Mouse (Mus musculus) lung, embryonic 15.5 days (tissue): ENCODE data around the gene Nav1. TPM values are rescaled to one million over a fixed set of nuclear protein-coding genes. Genes with fewer than 3 reads are reported as not detected.
"Not testable (repeated sequence)": the region's sequence is repeated elsewhere in the genome, so short reads cannot be mapped to it uniquely, and the experiment has no call there.

Experiments
- ATAC-seq: fragments of 200-750 bp; cut with Nextera tagmentation; 2 replicates; pipeline ENCODE4 v1.8.0; 2017; ENCODE audit warnings: moderate number of reproducible peaks, borderline replicate concordance; ENCODE audit not compliant: low FRiP score, low TSS enrichment; ENCODE audit errors: extremely low read depth
- H3K27ac ChIP-seq: fragments of 300-500 bp; sonication (generic); 2 replicates; pipeline ENCODE4 v1.5.1; 2015; ENCODE audit warnings: moderate library complexity, mild to moderate bottlenecking, inconsistent platforms
- H3K27me3 ChIP-seq: fragments of 300-500 bp; sonication (generic); 2 replicates; pipeline ENCODE4 v1.6.1; 2015; ENCODE audit warnings: inconsistent platforms
- H3K36me3 ChIP-seq: fragments of 300-500 bp; sonication (generic); 2 replicates; pipeline ENCODE4 v1.6.1; 2015; ENCODE audit warnings: inconsistent platforms
- H3K4me1 ChIP-seq: fragments of 300-500 bp; sonication (generic); 2 replicates; pipeline ENCODE4 v1.6.1; 2015; ENCODE audit warnings: inconsistent platforms
- H3K4me2 ChIP-seq: fragments of 300-500 bp; sonication (generic); 2 replicates; pipeline ENCODE4 v1.6.1; 2015; ENCODE audit warnings: inconsistent platforms, mild to moderate bottlenecking, moderate library complexity
- H3K4me3 ChIP-seq: fragments of 300-500 bp; sonication (generic); 2 replicates; pipeline ENCODE4 v1.5.1; 2015; ENCODE audit warnings: mild to moderate bottlenecking, inconsistent platforms
- H3K9ac ChIP-seq: fragments of 300-500 bp; sonication (generic); 2 replicates; pipeline ENCODE4 v1.6.1; 2015; ENCODE audit warnings: inconsistent platforms
- H3K9me3 ChIP-seq: fragments of 300-500 bp; sonication (generic); 2 replicates; pipeline ENCODE4 v1.6.1; 2016; ENCODE audit warnings: inconsistent platforms
- WGBS: fragments of 180-500 bp; shearing (Covaris S2); methylation state at CpG from one replicate; pipeline ENCODE4 v1.1.7; 2015; 5-methylcytosine and 5-hydroxymethylcytosine counted together
- polyA plus RNA-seq: library from polyadenylated mRNA; unstranded; fragments of >200 nt; fragmentation: Nextera tagmentation; extraction: Ambion mirVana; gene quantifications from 2 replicates; pipeline ENCODE4 v1.2.1, GENCODE M21; 2015

Nav1 gene
- polyA plus RNA-seq, 1 experiment from 2014 or later = 11.6 TPM

DNA sequence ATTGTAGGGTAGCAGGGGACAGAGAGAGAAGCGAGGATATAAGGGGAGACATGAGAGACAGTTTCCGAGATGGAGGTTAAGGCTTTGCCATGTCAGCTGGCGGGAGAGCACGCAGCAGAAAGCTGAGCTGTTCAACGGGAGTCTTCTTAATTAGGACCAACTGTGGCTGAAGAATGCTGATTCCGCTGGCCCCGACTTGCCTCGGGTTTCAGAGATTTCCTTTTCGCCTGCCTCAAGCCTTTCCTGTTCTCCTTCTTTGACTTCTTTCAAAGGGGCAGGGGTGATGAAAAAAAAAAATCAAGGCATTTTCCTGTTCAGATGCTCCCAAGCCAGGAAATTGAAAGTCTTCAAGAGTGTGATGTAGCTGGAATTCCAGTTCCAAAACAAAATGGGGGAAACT is 118.2 kb downstream of the Nav1 start:
- H3K4me2 ChIP-seq = no peak overlapping the region
- no peak overlapping the region for H3K27ac ChIP-seq
- H3K4me1 ChIP-seq = 0 out of 2 replicates have a peak, but pooled peaks cover 7% of the 10 kb centered on the region
- 68% methylated on average over 9 of the region's 9 CpGs for WGBS
- no peaks in the 10 kb centered on the region for H3K27me3 ChIP-seq
- no peak overlapping the region for H3K4me3 ChIP-seq
- H3K9ac ChIP-seq = no peak overlapping the region
- H3K36me3 ChIP-seq = no peaks in the 10 kb centered on the region
- no peak for ATAC-seq
- no peaks in the 10 kb centered on the region for H3K9me3 ChIP-seq

DNA sequence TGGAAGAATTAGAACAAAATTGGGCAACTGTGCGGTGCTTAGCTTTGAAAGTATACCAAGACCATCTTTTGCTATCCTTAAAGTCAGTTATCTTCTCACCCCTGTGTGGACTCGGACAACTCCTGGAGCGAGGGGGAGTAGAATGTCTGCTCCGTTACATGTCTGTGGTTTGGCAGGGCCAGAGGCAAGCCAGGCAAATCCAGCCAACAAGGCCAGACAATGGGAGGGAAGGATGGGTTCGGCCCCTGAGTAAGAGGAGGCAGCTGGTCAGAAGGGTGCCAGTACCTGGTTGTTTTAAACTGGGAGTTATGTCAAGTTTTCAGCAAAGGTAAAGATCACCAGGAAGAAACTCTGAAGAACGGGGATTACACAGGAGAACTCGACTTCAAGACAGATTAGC is 121.9 kb downstream of the Nav1 start:
- H3K36me3 ChIP-seq = no peaks in the 10 kb centered on the region
- no peak overlapping the region for H3K4me2 ChIP-seq
- H3K27me3 ChIP-seq = no peaks in the 10 kb centered on the region
- WGBS = 85% methylated on average over 7 of the region's 7 CpGs
- H3K9ac ChIP-seq = no peak overlapping the region
- H3K9me3 ChIP-seq = no peaks in the 10 kb centered on the region
- no peak overlapping the region for H3K27ac ChIP-seq
- no peak overlapping the region for H3K4me3 ChIP-seq
- H3K4me1 ChIP-seq = no peaks in the 10 kb centered on the region
- ATAC-seq = no peak

DNA sequence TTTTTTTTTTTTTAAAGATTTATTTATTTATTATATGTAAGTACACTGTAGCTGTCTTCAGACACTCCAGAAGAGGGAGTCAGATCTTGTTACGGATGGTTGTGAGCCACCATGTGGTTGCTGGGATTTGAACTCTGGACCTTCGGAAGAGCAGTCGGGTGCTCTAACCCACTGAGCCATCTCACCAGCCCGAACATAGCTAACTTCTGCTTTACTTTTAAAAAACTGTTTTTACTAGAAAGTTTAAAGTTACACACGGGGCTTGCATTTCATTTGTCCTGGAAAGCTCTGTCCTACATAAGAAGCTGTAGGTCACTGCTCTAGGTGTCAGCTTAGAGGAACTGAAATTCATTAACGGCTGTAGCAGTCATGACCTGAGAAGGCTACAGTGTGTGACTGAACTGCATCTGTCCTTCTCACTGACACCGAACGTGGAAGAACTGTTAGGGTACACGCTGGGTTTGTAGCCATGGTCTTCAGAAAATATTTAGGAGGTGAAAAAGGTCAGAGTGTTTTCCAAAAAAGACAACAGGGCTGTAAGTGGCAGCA is 122.5 kb downstream of the Nav1 start:
- H3K27ac ChIP-seq, ATAC-seq, H3K9ac ChIP-seq, H3K4me1 ChIP-seq, H3K9me3 ChIP-seq, H3K4me2 ChIP-seq, H3K27me3 ChIP-seq, H3K4me3 ChIP-seq, H3K36me3 ChIP-seq: not testable (repeated sequence)
- 85% methylated on average over 9 of the region's 9 CpGs for WGBS

DNA sequence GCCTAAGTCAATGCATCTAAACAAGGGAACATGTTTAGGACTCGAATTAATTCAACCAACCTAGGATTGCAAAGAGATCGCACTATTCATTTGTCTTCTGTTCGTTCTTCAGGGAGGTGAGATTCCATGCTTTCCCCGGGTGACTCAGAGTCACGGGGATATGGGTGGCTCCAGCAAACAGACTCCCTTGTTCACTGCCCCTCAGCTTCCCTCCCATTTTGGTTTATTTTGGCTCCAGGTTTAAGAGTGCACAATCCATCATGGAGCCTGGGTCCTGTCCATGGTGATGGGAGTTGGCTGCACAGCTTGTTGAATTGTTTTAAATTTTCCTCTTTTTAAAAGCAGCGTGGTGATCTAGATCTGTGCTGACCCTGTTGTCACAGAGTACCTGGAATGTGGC is 123.1 kb downstream of the Nav1 start:
- Histone ChIP-seq H3K4me2 (no peak overlapping the region), H3K4me1 (no peaks in the 10 kb centered on the region), H3K4me3 (no peak overlapping the region), H3K9ac (no peak overlapping the region), H3K36me3 (no peaks in the 10 kb centered on the region), H3K27me3 (no peaks in the 10 kb centered on the region), H3K27ac (no peak overlapping the region), H3K9me3 (no peaks in the 10 kb centered on the region)
- WGBS = 85% methylated on average over 6 of the region's 6 CpGs
- no peak for ATAC-seq

DNA sequence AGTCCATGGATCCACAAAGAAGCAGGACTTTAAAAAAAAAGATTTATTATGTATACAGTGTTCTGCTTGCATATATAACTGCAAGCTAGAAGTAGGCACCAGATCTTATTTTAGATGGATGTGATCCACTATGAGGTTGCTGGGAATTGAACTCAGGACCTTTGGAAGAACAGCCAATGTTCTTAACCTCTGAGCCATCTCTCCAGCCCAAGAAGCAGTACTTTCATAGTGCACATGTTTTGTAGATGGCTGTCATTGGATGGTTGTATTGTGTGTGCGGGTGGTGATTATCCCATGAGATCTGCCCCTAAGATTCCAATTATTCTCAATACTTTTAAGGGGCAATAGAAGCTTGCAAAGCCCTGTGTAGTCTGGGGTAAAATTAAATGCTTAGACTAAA is 124.4 kb downstream of the Nav1 start:
- 95% methylated on average over 1 of the region's 1 CpGs for WGBS
- no peaks in the 10 kb centered on the region for H3K4me1 ChIP-seq

DNA sequence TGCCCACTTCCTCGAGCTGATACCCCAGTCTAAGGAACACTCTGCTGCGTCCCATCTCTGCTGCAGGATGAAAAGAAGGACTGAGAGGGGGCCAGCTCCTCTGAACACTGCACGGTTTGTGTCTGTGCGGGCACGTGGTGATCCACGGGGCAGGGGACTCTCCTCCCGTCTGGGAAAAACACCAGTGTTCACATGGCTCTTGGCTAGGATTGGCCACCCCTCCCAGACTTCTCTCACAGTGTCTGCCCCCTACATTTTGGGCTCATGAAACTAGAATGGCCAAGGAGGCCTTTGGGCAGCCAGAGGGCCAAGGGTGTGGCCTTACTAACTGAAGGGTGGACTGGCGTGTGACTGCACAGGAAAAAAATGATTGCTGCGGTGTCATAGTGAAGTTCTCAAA is 125.4 kb downstream of the Nav1 start:
- WGBS = 88% methylated on average over 9 of the region's 9 CpGs
- H3K27ac ChIP-seq = no peak overlapping the region

More for the DNA sequence above, 124.4 kb downstream of the Nav1 start:
- H3K27ac ChIP-seq = no peak overlapping the region
- no peak overlapping the region for H3K4me3 ChIP-seq
- no peak for ATAC-seq
- H3K27me3 ChIP-seq = no peaks in the 10 kb centered on the region
- H3K4me2 ChIP-seq = no peak overlapping the region
- no peaks in the 10 kb centered on the region for H3K9me3 ChIP-seq
- H3K36me3 ChIP-seq = no peaks in the 10 kb centered on the region
- no peak overlapping the region for H3K9ac ChIP-seq

DNA sequence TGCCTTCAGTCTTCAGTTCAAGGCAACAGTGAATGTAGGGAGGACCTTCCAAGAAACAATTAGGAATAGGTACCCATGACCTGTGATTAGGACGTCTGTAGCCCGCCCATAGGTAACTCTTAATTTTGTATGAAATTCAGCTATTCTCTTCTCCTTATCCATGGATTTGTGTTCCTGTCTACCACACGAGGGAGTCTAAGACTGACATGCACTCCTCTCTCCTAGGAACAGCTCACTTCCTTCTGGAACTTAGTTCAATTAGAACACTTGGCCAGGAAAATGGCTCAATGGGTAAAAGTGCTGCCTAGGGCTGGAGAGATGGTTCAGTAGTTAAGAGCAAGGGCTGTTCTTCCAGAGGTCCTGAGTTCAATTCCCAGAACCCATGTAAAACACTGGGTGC is 126.3 kb downstream of the Nav1 start:
- no peak overlapping the region for H3K9ac ChIP-seq
- WGBS = 71% methylated on average over 3 of the region's 3 CpGs
- H3K9me3 ChIP-seq = no peaks in the 10 kb centered on the region
- no peaks in the 10 kb centered on the region for H3K27me3 ChIP-seq
- H3K4me3 ChIP-seq = no peak overlapping the region
- no peak overlapping the region for H3K4me2 ChIP-seq
- no peak for ATAC-seq
- peaks cover 2% of the 10 kb centered on the region; the same call in 1 of the 2 replicates for H3K4me1 ChIP-seq
- no peak overlapping the region for H3K27ac ChIP-seq
- no peaks in the 10 kb centered on the region for H3K36me3 ChIP-seq

More for the DNA sequence above, 125.4 kb downstream of the Nav1 start:
- H3K9ac ChIP-seq = no peak overlapping the region
- no peaks in the 10 kb centered on the region for H3K4me1 ChIP-seq
- H3K9me3 ChIP-seq = no peaks in the 10 kb centered on the region
- H3K4me2 ChIP-seq = no peak overlapping the region
- H3K4me3 ChIP-seq = no peak overlapping the region
- no peaks in the 10 kb centered on the region for H3K27me3 ChIP-seq
- no peaks in the 10 kb centered on the region for H3K36me3 ChIP-seq
- ATAC-seq = no peak

DNA sequence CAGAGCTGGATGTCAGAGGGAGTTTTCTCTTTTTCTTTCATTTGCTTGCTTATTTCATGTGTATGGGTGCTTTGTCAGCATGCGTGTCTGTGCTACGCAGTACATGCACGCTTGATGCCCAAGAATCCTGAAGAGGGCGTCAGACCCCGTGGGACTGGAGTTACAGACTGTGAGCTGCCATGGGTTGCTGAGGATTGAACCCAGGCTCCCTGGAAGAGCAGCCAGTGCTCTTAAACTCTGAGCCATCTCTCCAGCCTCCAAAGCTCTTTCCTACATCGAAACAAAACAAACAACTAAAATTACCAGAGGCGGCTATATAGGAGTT is 131.6 kb downstream of the Nav1 start:
- H3K4me3 ChIP-seq = no peak overlapping the region
- no peak overlapping the region for H3K27ac ChIP-seq
- no peaks in the 10 kb centered on the region for H3K9me3 ChIP-seq
- H3K9ac ChIP-seq = no peak overlapping the region
- H3K4me2 ChIP-seq = no peak overlapping the region
- H3K4me1 ChIP-seq = peaks cover 17% of the 10 kb centered on the region
- no peak for ATAC-seq
- no peaks in the 10 kb centered on the region for H3K27me3 ChIP-seq
- 73% methylated on average over 7 of the region's 7 CpGs for WGBS
- H3K36me3 ChIP-seq = peaks cover 16% of the 10 kb centered on the region

DNA sequence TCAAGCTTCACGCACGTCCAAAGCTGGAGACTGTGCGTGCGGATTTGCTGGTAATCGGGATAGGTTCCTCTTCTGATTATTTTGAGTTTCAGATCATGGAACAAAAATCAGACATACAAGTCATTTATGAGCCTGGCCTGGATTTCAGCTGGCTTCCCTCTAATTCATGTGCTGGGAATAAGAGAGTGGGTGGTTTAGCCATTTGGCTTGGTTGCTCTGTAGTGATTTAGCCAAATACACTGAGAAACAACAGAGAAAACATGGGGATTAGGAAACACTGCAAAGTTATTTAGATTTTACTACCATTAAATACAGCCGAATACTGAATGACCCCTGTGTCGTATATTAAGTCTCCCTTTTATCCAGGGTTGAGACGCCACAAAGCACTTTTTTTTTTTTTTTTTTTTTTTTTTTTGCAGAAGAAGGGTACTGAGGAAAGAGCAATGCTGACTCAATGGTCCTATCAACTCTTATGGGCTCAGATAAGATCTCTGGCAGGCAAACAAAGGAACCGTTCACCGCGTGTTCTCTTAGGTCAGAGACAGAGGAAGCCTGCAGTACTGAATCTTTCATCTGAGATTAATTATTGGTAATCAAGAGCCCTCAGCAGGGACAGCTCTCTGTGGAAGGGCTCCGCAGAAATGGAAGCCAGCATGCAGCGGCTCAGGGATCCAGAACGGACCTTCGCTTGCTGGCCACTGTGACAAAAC is 132.1 kb downstream of the Nav1 start:
- no peak for ATAC-seq
- Histone ChIP-seq H3K4me1 (peaks cover 17% of the 10 kb centered on the region), H3K4me3 (no peak overlapping the region), H3K36me3 (peaks cover 21% of the 10 kb centered on the region), H3K9ac (no peak overlapping the region), H3K4me2 (no peak overlapping the region), H3K27me3 (no peaks in the 10 kb centered on the region), H3K9me3 (no peaks in the 10 kb centered on the region), H3K27ac (no peak overlapping the region)
- WGBS = 55% methylated on average over 15 of the region's 15 CpGs

DNA sequence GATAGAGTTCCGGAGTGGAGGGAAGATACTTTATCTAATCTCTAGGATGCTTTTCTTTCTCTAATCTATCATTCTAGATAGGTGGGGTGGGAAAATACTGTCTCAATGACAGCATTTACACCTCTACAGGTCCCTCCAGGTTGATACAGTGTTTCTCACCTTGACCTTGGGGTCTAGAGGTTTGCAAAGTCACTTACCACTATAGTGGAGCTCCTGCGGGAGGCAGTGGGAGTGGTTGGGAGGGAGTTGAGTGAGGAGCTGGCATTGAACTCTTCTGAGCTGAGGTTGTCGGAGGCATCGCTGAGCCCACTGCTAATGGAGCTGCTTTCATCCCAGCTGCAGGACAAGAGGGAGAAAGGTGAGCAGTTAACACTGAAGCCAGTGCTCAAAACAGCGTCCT is 134.6 kb downstream of the Nav1 start:
- Histone ChIP-seq H3K9ac (no peak overlapping the region), H3K36me3 (peaks cover 32% of the 10 kb centered on the region), H3K27ac (no peak overlapping the region), H3K27me3 (no peaks in the 10 kb centered on the region), H3K4me3 (no peak overlapping the region), H3K4me2 (no peak overlapping the region), H3K4me1 (peaks cover 17% of the 10 kb centered on the region), H3K9me3 (no peaks in the 10 kb centered on the region)
- ATAC-seq = no peak; the same call in 1 of the 2 replicates
- 50% methylated on average over 5 of the region's 5 CpGs for WGBS

DNA sequence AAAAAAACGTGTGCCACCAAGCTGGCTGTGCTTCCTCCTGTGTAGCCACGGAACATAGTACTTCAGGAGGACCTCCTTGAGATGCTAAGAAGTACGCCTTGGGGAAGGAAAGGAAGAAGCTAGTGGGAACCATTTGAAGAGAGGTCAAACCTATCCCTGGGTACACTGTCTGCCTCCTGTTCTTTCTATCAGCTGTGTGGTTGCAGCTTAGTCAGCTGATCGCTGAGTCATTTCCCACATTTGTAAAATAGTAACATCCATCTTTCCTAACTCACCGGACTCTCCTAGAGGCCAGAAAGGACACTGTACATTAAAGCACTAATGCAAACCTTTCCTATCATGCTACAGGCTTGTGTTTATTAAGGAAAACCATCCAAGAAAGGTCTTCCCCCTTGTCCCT is 135.4 kb downstream of the Nav1 start:
- Histone ChIP-seq H3K27me3 (no peaks in the 10 kb centered on the region), H3K4me1 (peaks cover 17% of the 10 kb centered on the region), H3K36me3 (peaks cover 40% of the 10 kb centered on the region), H3K4me3 (no peak overlapping the region), H3K4me2 (no peak overlapping the region), H3K27ac (no peak overlapping the region), H3K9ac (no peak overlapping the region), H3K9me3 (no peaks in the 10 kb centered on the region)
- WGBS = 63% methylated on average over 5 of the region's 5 CpGs
- ATAC-seq = no peak

DNA sequence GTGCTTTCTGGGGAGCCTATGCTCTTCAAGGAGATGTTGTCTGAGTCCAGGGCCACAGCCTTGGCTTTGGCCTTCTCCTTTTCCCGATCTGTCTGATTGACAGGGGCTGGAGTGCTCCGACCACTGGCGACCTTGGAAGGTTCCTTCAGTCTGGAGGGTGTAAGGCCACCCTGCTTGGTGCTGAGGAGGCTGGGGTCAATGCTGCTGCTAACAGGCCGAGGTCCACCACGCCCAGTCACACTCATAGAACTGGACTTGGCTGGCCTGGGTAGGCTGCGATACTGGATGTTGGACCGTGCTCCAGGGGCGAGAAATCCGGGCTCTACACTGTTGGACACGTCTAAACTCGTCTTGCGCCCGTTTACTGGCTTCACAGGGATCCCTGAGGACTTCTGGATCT is 136.5 kb downstream of the Nav1 start:
- no peak overlapping the region for H3K27ac ChIP-seq
- H3K27me3 ChIP-seq = no peaks in the 10 kb centered on the region
- H3K4me2 ChIP-seq = no peak overlapping the region
- H3K9me3 ChIP-seq = no peaks in the 10 kb centered on the region
- WGBS = 89% methylated on average over 13 of the region's 13 CpGs
- H3K36me3 ChIP-seq = peaks cover 47% of the 10 kb centered on the region
- ATAC-seq = no peak
- peaks cover 12% of the 10 kb centered on the region for H3K4me1 ChIP-seq
- no peak overlapping the region for H3K9ac ChIP-seq
- H3K4me3 ChIP-seq = no peak overlapping the region

DNA sequence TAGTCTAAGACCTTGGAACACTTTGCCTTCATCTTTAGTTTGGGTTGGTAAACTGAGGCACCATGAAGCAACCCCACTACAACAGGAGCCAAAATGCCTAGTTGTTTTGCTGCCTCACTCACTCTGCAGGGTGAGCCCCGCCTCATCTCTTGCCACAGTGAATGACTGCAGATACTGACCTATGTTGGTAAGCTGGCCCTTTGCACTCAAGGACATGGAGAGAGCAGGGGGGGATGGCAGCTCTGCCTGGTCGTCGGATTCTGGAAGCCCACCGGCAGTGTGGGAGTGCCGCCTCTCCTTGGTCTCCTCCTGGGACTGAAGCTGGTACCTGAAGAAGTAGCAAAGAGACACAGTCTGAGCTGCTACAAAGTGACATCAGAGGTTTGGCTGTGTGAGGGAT is 139.6 kb downstream of the Nav1 start:
- peaks cover 9% of the 10 kb centered on the region for H3K4me1 ChIP-seq
- H3K4me2 ChIP-seq = no peak overlapping the region
- H3K27me3 ChIP-seq = no peaks in the 10 kb centered on the region
- H3K36me3 ChIP-seq = peaks cover 51% of the 10 kb centered on the region
- no peak overlapping the region for H3K4me3 ChIP-seq
- no peak overlapping the region for H3K27ac ChIP-seq
- 91% methylated on average over 5 of the region's 5 CpGs for WGBS
- H3K9ac ChIP-seq = no peak overlapping the region
- no peaks in the 10 kb centered on the region for H3K9me3 ChIP-seq
- no peak for ATAC-seq
